Mouse (Mus musculus) embryo, embryonic 11 days (tissue): Measurements from ENCODE around the gene Klhl22.
"Not testable (repeated sequence)": the region's sequence is repeated elsewhere in the genome, so short reads cannot be mapped to it uniquely, and the experiment has no call there.

Experiments used
- DNase-seq: peaks from one replicate; pipeline ENCODE4 v3.0.0-alpha.2; 2015

Gene Klhl22

GRCm38 (mm10) chr16:17759344-17759773 lies at the start of gene Klhl22:
Gene Klhl22, plus strand, starts transcription at chr16:17759618.
- peak; percentile 95 for DNase-seq

DNA sequence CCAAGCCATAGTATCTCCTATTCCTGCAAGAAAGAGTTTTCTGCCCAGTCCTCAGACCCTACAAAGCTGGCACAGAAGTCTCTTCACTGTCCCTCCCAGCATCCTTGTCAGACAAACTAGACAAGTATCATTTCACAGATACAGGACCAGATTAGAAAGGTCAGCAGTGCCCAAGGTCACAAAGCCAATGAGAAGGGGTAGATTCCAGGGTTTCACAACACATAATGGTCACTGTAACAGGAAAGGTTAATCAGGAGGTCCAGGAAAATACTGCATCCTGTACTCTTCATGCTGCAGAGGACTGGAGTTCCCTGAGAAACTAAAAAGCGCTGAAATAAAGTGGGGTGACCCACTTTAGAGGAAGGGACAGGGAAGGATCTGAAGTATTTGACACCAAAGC lies 41.6 kb upstream of the Klhl22 start:
- DNase-seq: no peak

GRCm38 (mm10) chr16:17721114-17721808 lies 38.2 kb upstream of the Klhl22 start:
- no peak for DNase-seq

DNA sequence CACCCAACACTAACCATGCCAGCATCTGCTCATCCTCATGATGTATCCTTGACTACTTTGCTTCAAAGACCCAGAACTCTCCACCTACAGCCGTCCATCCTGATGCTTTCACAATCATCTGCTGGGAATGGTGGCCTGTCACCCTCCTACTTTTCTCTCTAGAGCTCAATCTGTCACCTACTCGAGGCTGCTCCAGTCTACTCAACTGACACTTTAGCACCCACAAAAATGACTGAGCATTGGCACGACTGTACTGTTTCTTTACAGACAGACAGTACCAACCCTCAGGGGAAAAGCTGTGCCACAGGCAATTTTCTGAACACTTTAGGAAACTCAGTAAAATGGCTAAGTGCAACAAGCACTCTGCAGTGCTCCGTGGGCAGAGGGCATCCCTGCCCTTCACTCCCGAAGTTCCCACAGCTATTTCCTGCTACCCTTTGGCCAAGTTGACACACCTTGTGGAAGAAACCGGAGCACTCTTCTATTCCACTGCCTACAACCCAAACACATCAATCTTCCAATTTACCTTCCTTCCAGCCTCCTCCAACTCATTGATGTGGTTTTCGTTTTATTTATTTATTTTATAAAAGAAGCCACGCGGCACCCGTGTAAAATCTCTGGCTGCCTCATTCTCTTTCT lies 37.5 kb upstream of the Klhl22 start:
- no peak for DNase-seq

- DNase-seq: peak; percentile 93
These were observed 36.7 kb upstream of the Klhl22 start for GRCm38 (mm10) chr16:17722461-17723324.

DNA sequence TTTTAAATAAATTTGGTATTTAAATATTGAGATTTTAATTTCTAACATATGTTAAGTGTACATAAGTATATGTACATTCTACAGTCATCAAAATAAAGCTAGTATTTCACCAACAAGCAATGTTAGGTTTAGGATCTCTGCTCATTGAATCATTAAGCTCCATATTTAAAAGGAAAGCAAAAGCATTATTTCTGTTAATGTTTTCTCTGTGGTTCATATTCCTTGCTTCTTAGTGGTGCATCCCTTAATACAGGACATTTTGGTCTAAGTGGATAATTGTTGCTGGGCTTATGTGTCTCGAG lies 36.1 kb upstream of the Klhl22 start:
- DNase-seq: no peak

DNA sequence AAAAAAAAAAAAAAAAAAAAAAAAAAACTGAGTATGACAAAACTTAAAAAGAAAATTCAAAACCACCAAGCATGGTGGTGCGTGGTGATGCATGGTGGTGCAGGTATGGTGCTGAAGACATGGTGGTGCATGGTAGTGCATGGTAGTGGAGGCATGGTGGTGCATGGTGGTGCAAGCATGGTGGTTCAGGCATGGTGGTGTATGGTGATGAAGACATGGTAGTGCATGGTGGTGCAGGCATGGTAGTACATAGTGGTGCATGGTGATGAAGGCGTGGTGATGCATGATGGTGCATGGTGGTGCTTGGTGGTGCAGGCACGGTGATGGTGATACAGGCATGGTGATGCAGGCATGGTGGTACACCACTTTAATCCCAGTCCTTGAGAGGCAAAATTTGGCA lies 35.0 kb upstream of the Klhl22 start:
- DNase-seq: no peak

DNA sequence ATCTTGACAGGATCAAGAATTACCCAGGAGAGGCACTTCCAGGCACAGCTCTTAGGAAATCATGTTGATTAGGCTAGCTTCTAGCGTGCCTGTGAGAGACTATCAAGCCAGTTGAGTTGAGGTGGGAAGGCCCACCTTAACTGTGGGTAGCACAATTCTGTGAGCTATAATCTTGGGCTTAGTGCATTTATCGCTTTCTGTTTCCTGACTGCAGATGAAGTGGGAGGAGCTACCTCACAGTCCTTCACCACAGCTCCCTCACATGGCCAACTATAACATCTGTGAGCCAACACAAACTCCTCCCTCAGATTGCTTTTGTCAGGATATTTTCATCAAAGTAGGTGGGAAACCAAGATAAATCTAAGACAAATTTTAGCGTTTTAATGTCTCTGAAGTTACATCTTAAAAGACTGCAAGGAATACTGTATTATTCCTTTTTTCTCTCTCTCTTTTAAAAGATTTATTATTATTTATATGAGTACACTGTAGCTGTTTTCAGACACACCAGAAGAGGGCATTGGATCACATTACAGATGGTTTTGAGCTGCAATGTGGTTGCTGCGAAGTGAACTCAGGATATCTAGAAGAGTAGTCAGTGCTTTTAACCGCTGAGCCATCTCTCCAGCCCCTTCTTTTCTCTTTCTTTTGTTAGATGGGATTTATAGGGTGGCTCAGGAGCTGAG lies 32.1 kb upstream of the Klhl22 start:
- peak; percentile 61 for DNase-seq

GRCm38 (mm10) chr16:17729974-17730373 lies 29.4 kb upstream of the Klhl22 start:
- no peak for DNase-seq

DNA sequence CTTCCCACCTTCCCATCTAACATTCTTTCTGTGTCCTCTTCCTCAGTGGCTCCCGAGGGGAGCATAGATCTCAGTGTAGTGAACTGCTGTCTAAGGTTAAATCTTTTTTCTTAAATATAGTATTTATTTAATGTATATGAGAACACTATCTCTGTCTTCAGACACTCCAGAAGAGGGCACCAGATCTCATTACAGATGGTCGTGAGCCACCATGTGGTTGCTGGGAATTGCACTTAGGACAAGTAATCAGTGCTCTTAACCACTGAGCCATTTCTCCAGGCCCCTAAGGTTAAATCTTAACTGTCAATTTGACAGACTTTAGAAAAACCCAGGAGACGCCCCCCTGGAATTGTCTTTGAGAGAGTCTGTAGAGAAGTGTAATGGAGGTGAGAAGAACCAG lies 27.4 kb upstream of the Klhl22 start:
- DNase-seq: no peak

DNA sequence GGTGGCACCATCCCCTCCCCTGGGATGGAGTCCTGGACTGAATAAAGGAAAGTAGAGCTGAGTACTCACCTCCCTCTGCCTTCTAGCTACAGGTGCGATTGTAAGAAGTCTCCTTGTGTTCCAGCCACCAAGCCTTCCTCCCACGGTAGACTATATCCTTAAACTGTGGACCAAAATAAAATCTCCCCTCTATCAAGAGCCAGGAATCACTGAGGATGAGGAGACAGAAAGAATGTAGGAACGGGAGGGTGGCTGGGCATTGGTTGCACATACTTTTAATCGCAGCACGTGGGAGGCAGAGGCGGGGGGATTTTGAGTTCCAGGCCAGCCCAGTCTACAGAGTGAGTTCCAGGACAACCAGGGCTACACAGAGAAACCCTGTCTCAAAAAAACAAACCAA lies 27.0 kb upstream of the Klhl22 start:
- no peak for DNase-seq

GRCm38 (mm10) chr16:17732841-17733340 lies 26.5 kb upstream of the Klhl22 start, which contains the start of gene Med15:
Gene Med15, minus strand, starts transcription at chr16:17732891.
- DNase-seq: peak; percentile 34

DNA sequence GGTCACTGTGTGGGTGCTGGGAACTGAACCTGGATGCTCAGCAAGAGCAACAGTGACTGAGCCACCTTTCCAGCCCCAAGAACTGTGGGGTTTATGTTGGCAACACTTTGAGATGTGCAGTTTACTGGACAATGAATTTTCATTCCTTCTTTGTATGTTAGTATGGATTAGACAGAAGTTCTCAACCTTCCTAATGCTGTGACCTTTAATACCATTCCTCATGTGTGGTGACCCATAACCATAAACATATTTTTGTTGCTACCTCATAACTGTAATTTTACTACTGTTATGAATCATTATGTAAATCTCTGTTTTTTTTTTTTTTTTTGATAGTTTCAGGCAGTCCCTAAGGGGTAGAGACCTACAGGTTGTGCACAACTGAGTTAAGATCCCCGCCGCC lies 25.8 kb upstream of the Klhl22 start:
- DNase-seq: no peak

GRCm38 (mm10) chr16:17734872-17735271 lies 24.5 kb upstream of the Klhl22 start:
- DNase-seq: not testable (repeated sequence)

DNA sequence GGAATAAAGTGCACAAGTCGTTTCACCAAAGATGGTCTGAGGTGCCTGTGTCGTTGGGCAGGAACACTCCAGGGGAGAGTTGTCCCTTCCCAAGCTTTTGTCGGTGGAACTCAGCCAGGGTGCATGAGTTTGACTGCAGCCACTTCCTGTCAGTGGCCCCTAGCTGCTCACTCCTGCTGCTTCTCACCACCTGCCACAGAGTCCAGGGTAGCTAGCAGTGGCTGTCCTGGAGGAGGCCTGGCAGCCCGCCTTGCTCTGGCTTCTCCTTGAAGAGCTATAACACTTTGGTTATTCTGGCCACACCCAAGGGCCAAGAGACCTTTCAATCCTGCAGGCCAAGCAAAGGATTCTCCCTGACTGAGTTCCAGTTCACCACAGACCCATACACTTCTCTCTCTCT lies 23.3 kb upstream of the Klhl22 start:
- DNase-seq: no peak

- DNase-seq: no peak
These were observed 19.3 kb upstream of the Klhl22 start for GRCm38 (mm10) chr16:17740080-17740479.

DNA sequence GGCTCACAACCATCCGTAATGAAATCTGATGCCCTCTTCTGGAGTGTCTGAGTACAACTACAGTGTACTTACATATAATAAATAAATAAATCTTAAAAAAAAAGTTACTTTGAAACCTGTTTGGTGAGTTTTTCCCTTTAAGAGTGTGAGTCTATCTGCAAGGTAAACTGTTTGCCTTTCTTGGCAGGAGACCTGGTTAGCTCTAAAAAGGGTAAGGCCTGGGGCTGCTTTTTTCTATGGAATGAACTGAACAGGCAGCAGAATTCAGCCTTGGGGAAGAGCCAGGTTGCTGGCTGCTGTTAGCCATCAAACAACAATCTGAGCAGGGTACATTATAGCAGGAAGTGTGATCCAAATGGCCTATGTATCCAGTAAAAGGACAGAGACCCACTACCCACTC lies 16.6 kb upstream of the Klhl22 start:
- DNase-seq: no peak

GRCm38 (mm10) chr16:17743279-17743678 lies 16.1 kb upstream of the Klhl22 start:
- no peak for DNase-seq

DNA sequence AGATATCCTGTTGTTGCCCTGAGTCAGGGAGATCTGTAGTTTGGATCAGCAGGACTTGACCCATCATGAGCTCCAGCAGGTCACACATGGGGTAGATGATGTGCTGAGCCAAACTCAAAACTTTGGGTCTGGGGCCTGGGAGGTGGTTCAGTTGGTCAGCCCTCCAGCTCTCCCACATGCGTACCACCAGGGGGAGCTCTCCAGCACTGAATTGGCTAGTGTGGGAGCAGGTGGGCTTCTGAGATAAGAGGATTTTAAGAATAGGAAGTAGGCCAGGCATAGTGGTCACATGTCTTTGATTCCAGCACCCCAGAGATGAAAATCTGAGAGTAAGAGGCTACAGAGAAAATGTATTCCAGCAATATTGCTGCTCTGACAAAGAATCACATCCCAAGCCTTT lies 14.9 kb upstream of the Klhl22 start:
- DNase-seq: peak; percentile 76

DNA sequence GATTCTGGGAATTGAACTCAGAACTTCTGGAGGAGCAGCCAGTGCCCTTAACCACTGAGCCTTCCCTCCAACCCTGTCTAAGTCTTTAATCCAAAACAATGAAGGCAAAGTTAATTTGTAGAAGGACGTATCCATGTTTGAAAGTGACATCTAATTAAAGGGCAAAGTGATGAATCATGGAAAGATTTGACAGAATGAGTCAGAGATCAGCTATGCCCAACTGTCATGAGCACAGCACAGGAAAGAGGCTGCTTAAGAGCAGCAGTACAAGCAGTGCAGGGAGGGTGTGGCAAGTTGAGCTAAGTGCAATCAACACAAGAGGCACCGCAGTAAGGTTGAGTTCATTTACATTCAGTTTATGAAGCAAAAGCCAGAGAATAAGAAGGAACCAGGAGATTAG lies 14.4 kb upstream of the Klhl22 start:
- no peak for DNase-seq

- DNase-seq: no peak
These were observed 6.4 kb upstream of the Klhl22 start for GRCm38 (mm10) chr16:17753001-17753400.

DNA sequence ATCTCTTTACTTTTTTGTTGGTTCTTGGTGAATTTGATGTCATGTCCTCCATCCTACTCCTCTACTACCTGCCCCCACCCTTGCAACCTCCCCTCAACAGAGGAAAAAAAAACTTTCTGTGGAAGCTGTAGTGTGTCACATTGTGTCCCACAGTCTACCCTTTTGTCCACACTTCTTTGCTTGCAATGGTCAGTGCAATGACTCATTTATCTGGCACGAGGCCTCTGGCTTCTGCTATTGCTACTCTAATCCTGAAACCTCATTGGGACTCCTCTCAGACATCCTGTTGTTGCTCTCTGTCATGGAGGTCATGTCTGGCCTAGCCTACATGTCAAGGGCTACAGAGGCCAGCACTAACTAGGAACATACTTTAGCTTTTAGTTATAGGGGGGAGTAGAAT lies 5.7 kb upstream of the Klhl22 start:
- DNase-seq: no peak

DNA sequence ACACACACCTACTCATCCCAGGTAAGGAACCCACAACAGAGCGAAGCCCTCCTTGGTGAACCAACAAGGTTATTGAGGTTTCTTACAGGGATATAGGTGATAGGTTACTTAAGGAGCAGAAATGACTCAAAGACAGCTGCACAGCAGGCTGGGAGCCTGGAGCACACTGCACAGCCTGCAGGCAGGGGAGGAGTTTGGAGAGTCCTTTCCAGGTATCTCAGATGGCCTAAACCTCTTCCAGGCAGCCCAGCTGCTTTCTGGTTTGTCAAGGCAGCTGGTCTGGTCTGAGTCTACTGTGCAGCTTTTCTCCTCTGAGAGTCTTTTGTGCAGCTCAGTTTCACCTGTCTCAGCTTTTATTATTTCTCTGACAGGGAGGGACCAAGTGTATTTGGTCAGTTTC lies 1.7 kb upstream of the Klhl22 start:
- DNase-seq: no peak
